Mouse (Mus musculus) liver, embryonic 14.5 days (tissue): ENCODE results near the gene Myt1.

Experiments used
- CTCF ChIP-seq: IDR thresholded peaks from 2 replicates; pipeline ENCODE4 v1.5.1; 2016; ENCODE audit warnings: antibody characterized with exemption, low read depth, control low read depth
- EP300 ChIP-seq: IDR thresholded peaks from 2 replicates; pipeline ENCODE4 v1.6.1; 2016; ENCODE audit warnings: antibody characterized with exemption, low read depth

DNA sequence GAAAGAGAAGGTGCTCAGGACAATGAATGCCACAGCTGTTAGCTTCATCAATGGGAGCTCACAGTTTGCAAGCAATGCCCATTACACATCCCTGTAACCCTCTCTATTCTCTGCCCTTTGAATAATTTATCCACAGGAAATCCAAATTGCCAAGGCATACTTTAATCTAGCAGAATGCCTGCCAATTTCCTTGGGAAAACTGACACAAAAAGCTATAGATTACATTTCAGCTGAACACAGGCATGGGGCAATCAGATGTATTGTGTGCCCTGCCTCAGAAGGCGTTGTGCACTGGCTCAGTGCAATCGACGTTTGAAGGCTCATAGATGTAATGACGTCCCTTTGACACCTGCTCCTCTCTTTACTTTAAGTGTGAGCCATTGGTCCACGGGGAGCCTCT, 24.7 kb downstream of the Myt1 start:
- TF ChIP-seq CTCF (no peak), EP300 (no peak)
